Mouse (Mus musculus): ENCODE measurements around the gene Gbp7. TPM values are rescaled to one million over a fixed set of nuclear protein-coding genes. Genes with fewer than 3 reads are reported as not detected.

Gene Gbp7
- polyA plus RNA-seq, 1 experiment, result 0.05 TPM

- Histone ChIP-seq H3K4me3 (no peak overlapping the region), H3K27me3 (ENCODE audit: control insufficient read depth, insufficient read depth, insufficient read length) (peaks cover 10% of the 10 kb centered on the region), H3K79me2 (ENCODE audit: control insufficient read depth, insufficient read depth) (no peaks in the 10 kb centered on the region), H3K4me2 (ENCODE audit: low read depth) (peak overlapping the region; percentile 69), H3ac (ENCODE audit: control insufficient read depth, insufficient read length) (no peak overlapping the region), H3K36me3 (ENCODE audit: control insufficient read depth, insufficient read depth) (no peaks in the 10 kb centered on the region)
- no peak for TF ChIP-seq E2F4 (IDR thresholded peaks at IDR 0.05; ENCODE audit: insufficient read depth)
- TF ChIP-seq USF1 (IDR thresholded peaks at IDR 0.05; ENCODE audit: low read depth), result no peak
- no peak for TF ChIP-seq MAX (IDR thresholded peaks at IDR 0.05; ENCODE audit: low read depth)
- no peak for TF ChIP-seq CEBPB (IDR thresholded peaks at IDR 0.05; ENCODE audit: insufficient read depth, poor library complexity, severe bottlenecking)
- TF ChIP-seq SRF (IDR thresholded peaks at IDR 0.05; ENCODE audit: control insufficient read depth, insufficient read length, low read depth), result no peak
- TF ChIP-seq MYOG (IDR thresholded peaks at IDR 0.05; ENCODE audit: control insufficient read depth in 1 of 3, insufficient read depth in 1 of 3, insufficient read length in 2 of 3, low read depth in 2 of 3), result no peak
- no peak for TF ChIP-seq REST (IDR thresholded peaks at IDR 0.05; ENCODE audit: insufficient read depth, insufficient read length)
- no peak for TF ChIP-seq POLR2A (IDR thresholded peaks at IDR 0.05; ENCODE audit: insufficient read length, low read depth)
- no peak for TF ChIP-seq POLR2AphosphoS2 (IDR thresholded peaks at IDR 0.05; ENCODE audit: insufficient read length, low read depth)
- no peak for TF ChIP-seq MYOD1 (IDR thresholded peaks at IDR 0.05; ENCODE audit: control insufficient read depth in 1 of 3, insufficient read length in 2 of 3, low read depth in 2 of 3)
- no peak for TF ChIP-seq TCF12 (IDR thresholded peaks at IDR 0.05; ENCODE audit: insufficient read depth, poor library complexity, severe bottlenecking)
- TF ChIP-seq TCF3 (IDR thresholded peaks at IDR 0.05; ENCODE audit: insufficient read length, low read depth), result no peak
Observed at GRCm38 (mm10) chr3:142496113-142497101, 33.7 kb upstream of the Gbp7 start.

GRCm38 (mm10) chr3:142497123-142497841 is 32.9 kb upstream of the Gbp7 start:
- Histone ChIP-seq H3K79me2 (ENCODE audit: control insufficient read depth, insufficient read depth) (no peaks in the 10 kb centered on the region), H3K4me3 (no peak overlapping the region), H3K4me2 (ENCODE audit: low read depth) (peak overlapping the region; percentile 69), H3K36me3 (ENCODE audit: control insufficient read depth, insufficient read depth) (no peaks in the 10 kb centered on the region), H3K27me3 (ENCODE audit: control insufficient read depth, insufficient read depth, insufficient read length) (peaks cover 10% of the 10 kb centered on the region), H3ac (ENCODE audit: control insufficient read depth, insufficient read length) (no peak overlapping the region)
- TF ChIP-seq USF1 (IDR thresholded peaks at IDR 0.05; ENCODE audit: low read depth) (no peak), MAX (IDR thresholded peaks at IDR 0.05; ENCODE audit: low read depth) (no peak), POLR2AphosphoS2 (IDR thresholded peaks at IDR 0.05; ENCODE audit: insufficient read length, low read depth) (no peak), CEBPB (IDR thresholded peaks at IDR 0.05; ENCODE audit: insufficient read depth, poor library complexity, severe bottlenecking) (no peak), E2F4 (IDR thresholded peaks at IDR 0.05; ENCODE audit: insufficient read depth) (no peak)

GRCm38 (mm10) chr3:142498941-142499340 is 31.2 kb upstream of the Gbp7 start:
- Histone ChIP-seq H3ac (ENCODE audit: control insufficient read depth, insufficient read length) (no peak overlapping the region), H3K79me2 (ENCODE audit: control insufficient read depth, insufficient read depth) (no peaks in the 10 kb centered on the region), H3K36me3 (ENCODE audit: control insufficient read depth, insufficient read depth) (no peaks in the 10 kb centered on the region), H3K4me3 (no peak overlapping the region), H3K27me3 (ENCODE audit: control insufficient read depth, insufficient read depth, insufficient read length) (peaks cover 10% of the 10 kb centered on the region), H3K4me2 (ENCODE audit: low read depth) (no peak overlapping the region)
- TF ChIP-seq REST (IDR thresholded peaks at IDR 0.05; ENCODE audit: insufficient read depth, insufficient read length), result no peak
- TF ChIP-seq POLR2A (IDR thresholded peaks at IDR 0.05; ENCODE audit: insufficient read length, low read depth), result no peak
- TF ChIP-seq MYOD1 (IDR thresholded peaks at IDR 0.05; ENCODE audit: control insufficient read depth in 1 of 3, insufficient read length in 2 of 3, low read depth in 2 of 3), result no peak
- no peak for TF ChIP-seq MYOG (IDR thresholded peaks at IDR 0.05; ENCODE audit: control insufficient read depth in 1 of 3, insufficient read depth in 1 of 3, insufficient read length in 2 of 3, low read depth in 2 of 3)
- TF ChIP-seq USF1 (IDR thresholded peaks at IDR 0.05; ENCODE audit: low read depth), result no peak
- no peak for TF ChIP-seq TCF3 (IDR thresholded peaks at IDR 0.05; ENCODE audit: insufficient read length, low read depth)
- TF ChIP-seq MAX (IDR thresholded peaks at IDR 0.05; ENCODE audit: low read depth), result no peak
- no peak for TF ChIP-seq POLR2AphosphoS2 (IDR thresholded peaks at IDR 0.05; ENCODE audit: insufficient read length, low read depth)
- no peak for TF ChIP-seq TCF12 (IDR thresholded peaks at IDR 0.05; ENCODE audit: insufficient read depth, poor library complexity, severe bottlenecking)
- TF ChIP-seq SRF (IDR thresholded peaks at IDR 0.05; ENCODE audit: control insufficient read depth, insufficient read length, low read depth), result no peak
- TF ChIP-seq CEBPB (IDR thresholded peaks at IDR 0.05; ENCODE audit: insufficient read depth, poor library complexity, severe bottlenecking), result no peak
- TF ChIP-seq E2F4 (IDR thresholded peaks at IDR 0.05; ENCODE audit: insufficient read depth), result no peak

DNA sequence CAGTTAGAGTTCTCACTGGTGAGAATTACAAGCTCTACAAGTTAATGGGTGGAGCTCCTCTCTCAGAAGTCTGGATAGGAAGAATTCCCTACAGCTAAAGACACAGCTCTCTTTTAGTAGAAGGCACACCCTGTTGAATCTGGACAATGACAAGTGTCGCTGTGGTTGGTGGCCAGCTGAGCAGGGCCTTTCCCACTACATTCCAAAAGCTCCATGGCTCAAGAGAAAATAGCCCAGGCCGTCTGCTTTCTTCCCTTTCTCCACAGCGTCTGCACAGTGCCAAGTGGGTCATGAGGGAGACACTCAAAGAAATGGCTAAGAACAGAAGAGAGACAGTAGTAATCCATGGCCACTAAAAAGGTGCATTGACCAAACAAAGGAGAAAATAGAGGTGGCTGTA is 2.0 kb upstream of the Gbp7 start:
- no peaks in the 10 kb centered on the region for H3K36me3 ChIP-seq (ENCODE audit: control insufficient read depth, insufficient read depth)

More for the DNA sequence above, 2.0 kb upstream of the Gbp7 start:
- H3K4me2 ChIP-seq (ENCODE audit: low read depth), result no peak overlapping the region
- no peaks in the 10 kb centered on the region for H3K27me3 ChIP-seq (ENCODE audit: control insufficient read depth, insufficient read depth, insufficient read length)
- H3K79me2 ChIP-seq (ENCODE audit: control insufficient read depth, insufficient read depth), result no peaks in the 10 kb centered on the region
- TF ChIP-seq SRF (IDR thresholded peaks at IDR 0.05; ENCODE audit: control insufficient read depth, insufficient read length, low read depth), result no peak
- TF ChIP-seq MYOG (IDR thresholded peaks at IDR 0.05; ENCODE audit: control insufficient read depth in 1 of 3, insufficient read depth in 1 of 3, insufficient read length in 2 of 3, low read depth in 2 of 3), result peak in 1 of 3 experiments; percentile 14
- no peak for TF ChIP-seq POLR2A (IDR thresholded peaks at IDR 0.05; ENCODE audit: insufficient read length, low read depth)
- H3ac ChIP-seq (ENCODE audit: control insufficient read depth, insufficient read length), result no peak overlapping the region
- H3K4me3 ChIP-seq, result no peak overlapping the region
